Mouse (Mus musculus) MEL (cell line): ENCODE results near the gene Dchs2.
A peak's percentile ranks its signal among the peaks of the same experiment; 100 is the strongest.

Experiments used
- CTCF ChIP-seq, 3 experiments: IDR thresholded peaks in 2 of 3; conservative IDR thresholded peaks in 1 of 3; 2 replicates each; pipeline ENCODE4 v1.5.1; 2011 to 2012; ENCODE audit warnings: low read length in 3 of 3, low read depth in 2 of 3, mild to moderate bottlenecking in 2 of 3, improper control_type of control experiment in 1 of 3, inconsistent platforms in 1 of 3, mixed read lengths in 1 of 3, moderate library complexity in 1 of 3; ENCODE audit not compliant: control insufficient read depth in 1 of 3, insufficient read depth in 1 of 3, poor library complexity in 1 of 3, severe bottlenecking in 1 of 3
- GATA1 ChIP-seq: IDR thresholded peaks from 2 replicates; pipeline ENCODE4 v1.6.1; 2011; ENCODE audit warnings: low read depth, low read length, improper control_type of control experiment
- POLR2AphosphoS2 ChIP-seq: IDR thresholded peaks from 2 replicates; pipeline ENCODE4 v1.6.1; 2011; ENCODE audit warnings: low read length, improper control_type of control experiment

DNA sequence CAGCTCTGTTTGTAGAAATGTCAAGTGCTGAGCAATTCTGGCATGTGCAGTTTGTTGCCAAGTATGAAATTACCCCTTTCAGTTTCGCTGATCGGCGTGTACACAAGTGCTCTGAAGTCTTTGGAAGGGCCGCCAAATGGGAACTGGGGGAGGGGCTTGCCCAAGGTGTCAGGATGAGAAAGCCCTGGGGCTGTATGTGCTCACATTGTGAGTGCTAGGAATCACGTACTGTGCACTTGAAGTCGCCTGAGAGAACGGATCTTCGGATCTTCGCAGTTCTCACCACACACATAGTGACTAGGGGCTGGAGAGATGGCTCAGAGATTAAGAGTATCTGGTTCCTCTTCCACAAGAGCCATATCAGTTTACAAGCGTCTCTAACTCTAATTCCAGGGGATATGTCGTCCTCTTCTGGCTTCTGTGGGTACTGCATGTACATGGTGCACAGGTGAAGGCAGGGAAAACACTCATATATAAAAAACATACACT lies 47.1 kb upstream of the Dchs2 start:
- peak; percentile 84 for TF ChIP-seq GATA1
- peak; percentile 55 to 100 (median 95) for TF ChIP-seq CTCF (IDR thresholded peaks at IDR 0.05 in 2 of 3, conservative IDR thresholded peaks at IDR 0.05 in 1 of 3; ENCODE audit: control insufficient read depth in 1 of 3, insufficient read depth in 1 of 3, low read depth in 2 of 3, low read length in 3 of 3, poor library complexity in 1 of 3, severe bottlenecking in 1 of 3)
- TF ChIP-seq POLR2AphosphoS2: no peak
